Mouse (Mus musculus): ENCODE measurements around the gene Mat2a. TPM values are rescaled to one million over a fixed set of nuclear protein-coding genes. Genes with fewer than 3 reads are reported as not detected.
"Not testable (repeated sequence)": the region's sequence is repeated elsewhere in the genome, so short reads cannot be mapped to it uniquely, and the experiment has no call there.

The Mat2a gene
- polyA plus RNA-seq, 1 experiment from 2014 or later = 131 TPM

GRCm38 (mm10) chr6:72477621-72478020, 38.3 kb upstream of the Mat2a start:
- no peak overlapping the region for H3K4me2 ChIP-seq (ENCODE audit: low read depth, low read length)
- WGBS (ENCODE audit: insufficient replicate concordance) = 67% methylated on average over 3 of the region's 3 CpGs
- no peaks in the 10 kb centered on the region for H3K27me3 ChIP-seq (ENCODE audit: control insufficient read depth, insufficient read depth, low read depth, low read length)
- H3K27ac ChIP-seq (ENCODE audit: low read length) = no peak overlapping the region
- no peak for ATAC-seq (ENCODE audit: low read depth)
- H3K4me1 ChIP-seq (ENCODE audit: control insufficient read depth, low read depth, low read length) = no peaks in the 10 kb centered on the region
- H3K4me3 ChIP-seq (ENCODE audit: low read depth, low read length) = no peak overlapping the region
- H3K9ac ChIP-seq (ENCODE audit: low read depth, low read length) = no peak overlapping the region
- H3K36me3 ChIP-seq (ENCODE audit: control insufficient read depth, insufficient read depth) = no peaks in the 10 kb centered on the region
- H3K9me3 ChIP-seq (replicated peaks; ENCODE audit: control insufficient read depth, low read length) = no peaks in the 10 kb centered on the region

- Histone ChIP-seq H3K9ac (ENCODE audit: low read depth, low read length) (no peak overlapping the region), H3K36me3 (ENCODE audit: control insufficient read depth, insufficient read depth) (no peaks in the 10 kb centered on the region), H3K27ac (ENCODE audit: low read length) (no peak overlapping the region), H3K4me1 (ENCODE audit: control insufficient read depth, low read depth, low read length) (no peaks in the 10 kb centered on the region), H3K27me3 (ENCODE audit: control insufficient read depth, insufficient read depth, low read depth, low read length) (no peaks in the 10 kb centered on the region), H3K4me3 (ENCODE audit: low read depth, low read length) (no peak overlapping the region), H3K4me2 (ENCODE audit: low read depth, low read length) (no peak overlapping the region), H3K9me3 (replicated peaks; ENCODE audit: control insufficient read depth, low read length) (no peaks in the 10 kb centered on the region)
- WGBS (ENCODE audit: insufficient replicate concordance) = 71% methylated on average over 5 of the region's 5 CpGs
- no peak for ATAC-seq (ENCODE audit: low read depth)
Measured at GRCm38 (mm10) chr6:72476836-72477235, 37.5 kb upstream of the Mat2a start.

- H3K27me3 ChIP-seq (ENCODE audit: control insufficient read depth, insufficient read depth, low read depth, low read length) = no peaks in the 10 kb centered on the region
- no peaks in the 10 kb centered on the region for H3K9me3 ChIP-seq (replicated peaks; ENCODE audit: control insufficient read depth, low read length)
- WGBS (ENCODE audit: insufficient replicate concordance) = 70% methylated on average over 4 of the region's 4 CpGs
- no peak overlapping the region for H3K4me3 ChIP-seq (ENCODE audit: low read depth, low read length)
- no peaks in the 10 kb centered on the region for H3K4me1 ChIP-seq (ENCODE audit: control insufficient read depth, low read depth, low read length)
- no peak overlapping the region for H3K4me2 ChIP-seq (ENCODE audit: low read depth, low read length)
- H3K27ac ChIP-seq (ENCODE audit: low read length) = no peak overlapping the region
- H3K9ac ChIP-seq (ENCODE audit: low read depth, low read length) = no peak overlapping the region
- no peak for ATAC-seq (ENCODE audit: low read depth)
- no peaks in the 10 kb centered on the region for H3K36me3 ChIP-seq (ENCODE audit: control insufficient read depth, insufficient read depth)
Measured at GRCm38 (mm10) chr6:72475221-72475985, 36.0 kb upstream of the Mat2a start.

- no peaks in the 10 kb centered on the region for H3K27me3 ChIP-seq (ENCODE audit: control insufficient read depth, insufficient read depth, low read depth, low read length)
- no peak overlapping the region for H3K27ac ChIP-seq (ENCODE audit: low read length)
- H3K4me3 ChIP-seq (ENCODE audit: low read depth, low read length) = no peak overlapping the region
- no peak for ATAC-seq (ENCODE audit: low read depth)
- H3K9ac ChIP-seq (ENCODE audit: low read depth, low read length) = no peak overlapping the region
- WGBS (ENCODE audit: insufficient replicate concordance) = 51% methylated on average over 14 of the region's 14 CpGs
- H3K4me2 ChIP-seq (ENCODE audit: low read depth, low read length) = no peak overlapping the region
- H3K9me3 ChIP-seq (replicated peaks; ENCODE audit: control insufficient read depth, low read length) = no peaks in the 10 kb centered on the region
- H3K4me1 ChIP-seq (ENCODE audit: control insufficient read depth, low read depth, low read length) = no peaks in the 10 kb centered on the region
- no peaks in the 10 kb centered on the region for H3K36me3 ChIP-seq (ENCODE audit: control insufficient read depth, insufficient read depth)
Measured at GRCm38 (mm10) chr6:72473264-72474041, 34.1 kb upstream of the Mat2a start.

DNA sequence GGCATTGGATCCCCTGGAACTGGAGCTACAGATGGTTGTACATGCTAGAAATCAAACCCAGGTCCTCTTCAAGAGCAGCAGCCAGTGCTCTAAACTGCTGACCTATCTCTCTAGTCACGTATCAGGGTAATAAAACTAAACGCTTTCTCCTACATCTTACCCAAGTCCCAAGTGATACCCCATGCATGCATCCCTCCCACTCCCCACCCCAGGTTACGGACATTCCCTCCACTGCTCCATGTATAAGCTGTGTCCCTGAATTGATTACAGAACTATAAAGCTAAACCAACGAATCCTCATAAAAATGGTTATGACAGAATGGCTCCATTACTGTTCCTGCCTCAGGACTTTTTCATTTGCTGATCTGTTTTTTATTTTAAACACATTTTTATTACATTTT, 26.8 kb upstream of the Mat2a start:
- WGBS (ENCODE audit: insufficient replicate concordance) = 70% methylated on average over 4 of the region's 4 CpGs
- Histone ChIP-seq H3K27ac (ENCODE audit: low read length) (no peak overlapping the region), H3K27me3 (ENCODE audit: control insufficient read depth, insufficient read depth, low read depth, low read length) (no peaks in the 10 kb centered on the region), H3K4me1 (ENCODE audit: control insufficient read depth, low read depth, low read length) (no peaks in the 10 kb centered on the region; the same call in 1 of the 2 replicates), H3K4me3 (ENCODE audit: low read depth, low read length) (no peak overlapping the region), H3K4me2 (ENCODE audit: low read depth, low read length) (no peak overlapping the region), H3K36me3 (ENCODE audit: control insufficient read depth, insufficient read depth) (no peaks in the 10 kb centered on the region), H3K9ac (ENCODE audit: low read depth, low read length) (no peak overlapping the region), H3K9me3 (replicated peaks; ENCODE audit: control insufficient read depth, low read length) (no peaks in the 10 kb centered on the region)
- no peak for ATAC-seq (ENCODE audit: low read depth)

DNA sequence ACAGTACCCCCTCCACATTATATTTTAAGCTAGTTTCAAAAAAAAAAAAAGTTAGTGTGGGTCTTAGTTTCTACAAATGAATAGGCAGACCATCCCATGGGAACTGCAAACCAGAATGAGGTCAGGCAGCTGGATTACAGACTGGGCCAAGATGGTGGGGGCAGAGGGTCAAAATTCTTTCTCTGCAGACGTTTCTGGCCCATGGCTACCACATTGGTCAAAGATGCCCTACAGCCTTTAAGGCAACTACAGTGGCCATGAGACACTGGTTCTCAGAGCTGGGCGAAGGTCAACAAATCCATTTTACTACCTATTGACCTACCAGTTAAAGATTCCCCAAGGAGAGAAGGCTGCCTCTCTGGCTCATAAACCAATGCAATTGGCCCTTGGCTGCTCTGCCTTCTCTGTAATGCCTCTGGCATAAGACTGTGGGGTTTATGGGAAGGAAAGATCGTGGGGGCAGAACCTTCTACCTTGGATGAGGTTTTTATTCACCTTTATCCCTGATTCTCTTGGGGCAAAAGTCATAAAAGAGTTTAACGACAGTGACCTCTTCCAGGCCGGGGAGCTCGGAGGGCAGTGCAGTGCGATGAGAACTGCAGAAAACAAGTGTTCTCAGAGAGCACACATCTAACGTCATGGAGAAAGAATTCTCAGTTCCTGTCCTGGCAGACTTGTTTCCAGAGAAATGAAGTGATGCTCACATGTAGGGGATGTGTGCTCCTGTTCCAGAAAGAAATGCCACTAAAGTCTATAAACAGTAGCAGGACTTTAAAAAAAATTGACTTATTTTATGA, 26.2 kb upstream of the Mat2a start:
- Histone ChIP-seq H3K27me3 (ENCODE audit: control insufficient read depth, insufficient read depth, low read depth, low read length) (no peaks in the 10 kb centered on the region), H3K27ac (ENCODE audit: low read length) (no peak overlapping the region), H3K4me1 (ENCODE audit: control insufficient read depth, low read depth, low read length) (no peaks in the 10 kb centered on the region; the same call in none of the 2 replicates), H3K9me3 (replicated peaks; ENCODE audit: control insufficient read depth, low read length) (no peaks in the 10 kb centered on the region), H3K4me2 (ENCODE audit: low read depth, low read length) (no peak overlapping the region), H3K9ac (ENCODE audit: low read depth, low read length) (no peak overlapping the region), H3K36me3 (ENCODE audit: control insufficient read depth, insufficient read depth) (no peaks in the 10 kb centered on the region), H3K4me3 (ENCODE audit: low read depth, low read length) (no peak overlapping the region)
- no peak for ATAC-seq (ENCODE audit: low read depth)
- 52% methylated on average over 8 of the region's 8 CpGs for WGBS (ENCODE audit: insufficient replicate concordance)

- not testable (repeated sequence) for H3K27ac ChIP-seq (ENCODE audit: low read length); H3K4me2 ChIP-seq (ENCODE audit: low read depth, low read length); H3K9me3 ChIP-seq (replicated peaks; ENCODE audit: control insufficient read depth, low read length); H3K36me3 ChIP-seq (ENCODE audit: control insufficient read depth, insufficient read depth); H3K4me1 ChIP-seq (ENCODE audit: control insufficient read depth, low read depth, low read length); ATAC-seq (ENCODE audit: low read depth); H3K27me3 ChIP-seq (ENCODE audit: control insufficient read depth, insufficient read depth, low read depth, low read length); H3K4me3 ChIP-seq (ENCODE audit: low read depth, low read length); H3K9ac ChIP-seq (ENCODE audit: low read depth, low read length)
- WGBS (ENCODE audit: insufficient replicate concordance) = 62% methylated on average over 5 of the region's 5 CpGs
Measured at GRCm38 (mm10) chr6:72462550-72463257, 23.3 kb upstream of the Mat2a start.

DNA sequence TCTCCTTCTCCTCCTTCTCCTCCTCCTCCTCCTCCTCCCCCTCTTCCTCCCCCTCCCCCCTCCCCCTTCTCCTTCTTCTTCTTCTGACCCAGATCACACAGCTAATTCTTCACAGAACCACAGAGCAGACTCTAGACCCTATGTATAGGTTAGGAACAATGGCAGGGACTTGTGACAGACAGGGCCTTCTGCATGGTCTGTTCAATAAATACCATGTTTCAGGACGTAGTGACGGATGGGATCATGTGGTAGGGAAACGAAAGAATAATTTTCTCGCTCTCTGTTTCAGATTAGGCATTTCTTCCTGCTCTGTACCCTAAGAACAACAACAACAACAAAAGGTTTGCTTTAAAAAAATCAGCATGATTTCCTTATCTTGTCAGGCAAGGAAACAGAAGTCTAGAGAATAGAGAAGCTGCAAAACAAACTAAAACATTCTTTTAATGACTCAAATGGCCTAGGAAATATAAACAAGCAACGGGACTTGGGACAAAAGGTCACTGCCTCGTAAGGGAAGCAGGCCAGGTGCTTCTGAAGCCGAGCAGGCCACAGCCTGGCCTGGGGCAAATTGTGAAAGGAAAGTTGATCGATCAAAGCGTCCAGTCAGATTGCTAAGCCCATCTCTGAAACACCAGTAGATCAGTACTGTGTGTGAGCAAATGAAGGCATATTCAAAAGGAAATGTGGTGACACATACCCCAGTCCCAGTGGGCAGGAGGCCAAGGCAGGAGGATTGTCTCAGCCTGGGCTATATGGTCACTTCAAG, 20.9 kb upstream of the Mat2a start:
- H3K36me3 ChIP-seq (ENCODE audit: control insufficient read depth, insufficient read depth) = no peaks in the 10 kb centered on the region
- peaks cover 14% of the 10 kb centered on the region for H3K4me1 ChIP-seq (ENCODE audit: control insufficient read depth, low read depth, low read length)
- H3K27me3 ChIP-seq (ENCODE audit: control insufficient read depth, insufficient read depth, low read depth, low read length) = no peaks in the 10 kb centered on the region
- 0 out of 2 replicates have a peak overlapping the region, but pooled peaks have one; percentile 30 for H3K27ac ChIP-seq (ENCODE audit: low read length)
- 43% methylated on average over 9 of the region's 9 CpGs for WGBS (ENCODE audit: insufficient replicate concordance)
- ATAC-seq (ENCODE audit: low read depth) = peak; percentile 69; the same call in 1 of the 2 replicates
- H3K9me3 ChIP-seq (replicated peaks; ENCODE audit: control insufficient read depth, low read length) = no peaks in the 10 kb centered on the region
- no peak overlapping the region for H3K4me3 ChIP-seq (ENCODE audit: low read depth, low read length)
- H3K4me2 ChIP-seq (ENCODE audit: low read depth, low read length) = no peak overlapping the region
- H3K9ac ChIP-seq (ENCODE audit: low read depth, low read length) = no peak overlapping the region
